Mouse (Mus musculus): ENCODE results near the gene Tppp.
"Not testable (repeated sequence)": the region's sequence is repeated elsewhere in the genome, so short reads cannot be mapped to it uniquely, and the experiment has no call there.

Tppp gene

DNA sequence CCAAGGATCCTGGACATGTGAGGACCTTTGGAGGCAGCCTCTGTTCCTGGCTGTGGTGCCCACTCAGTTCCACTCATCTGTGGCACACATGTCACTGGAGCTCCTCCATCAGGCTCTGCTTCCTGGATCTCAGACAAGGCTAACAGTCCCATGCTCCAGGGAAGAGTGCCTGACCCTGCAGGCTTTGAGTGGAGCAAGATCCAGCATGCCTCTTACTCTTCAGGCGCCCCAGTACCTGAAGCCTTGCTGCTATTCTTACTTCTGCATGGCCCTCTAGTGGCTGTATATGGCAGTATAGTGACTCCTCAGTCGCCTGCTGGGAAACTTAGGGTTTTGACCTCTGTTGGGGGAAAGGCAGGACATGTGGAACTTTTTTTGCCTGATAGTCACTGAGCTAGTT, 17.0 kb downstream of the Tppp start:
- peak; percentile 68 for DNase-seq

DNA sequence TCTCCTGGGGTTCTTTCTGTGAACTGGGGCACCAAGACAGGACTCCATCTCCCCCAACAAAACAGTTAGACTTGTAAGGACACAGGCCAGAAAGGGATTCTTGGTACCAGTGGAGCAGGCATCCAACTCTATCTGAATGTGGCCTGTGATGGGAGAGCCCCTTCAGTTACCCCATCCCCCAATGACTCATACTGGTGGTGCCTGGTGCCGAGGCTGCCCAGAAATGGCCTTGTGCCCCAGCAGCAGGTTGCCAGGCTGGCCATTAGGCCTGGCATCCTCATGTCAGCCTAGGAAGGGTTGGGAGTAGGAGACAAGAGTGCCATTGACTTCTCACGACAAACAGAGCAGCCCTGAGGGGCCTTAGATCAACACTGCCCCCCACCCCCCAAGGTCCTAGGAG, 18.9 kb downstream of the Tppp start:
- DNase-seq, result no peak

DNA sequence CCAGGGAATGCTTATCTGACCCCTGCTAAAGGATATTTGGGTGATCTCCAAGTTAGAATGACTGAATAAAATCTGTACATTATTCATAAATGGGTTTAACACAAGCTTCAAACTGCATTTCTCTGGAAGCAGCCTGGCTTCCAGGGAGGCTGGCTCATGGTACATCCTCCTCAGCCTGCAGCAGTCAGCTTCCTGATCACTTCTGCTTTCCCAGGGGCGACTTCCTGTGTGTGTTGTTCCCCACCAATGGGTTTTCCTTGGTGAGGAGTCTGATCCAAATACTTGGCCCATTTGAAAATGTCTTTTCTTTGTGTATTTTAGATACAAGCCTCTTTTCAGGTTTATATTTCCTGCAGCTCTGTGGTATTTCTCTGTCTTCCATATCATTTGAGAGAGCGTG, 19.8 kb downstream of the Tppp start:
- DNase-seq, result no peak

- DNase-seq, result no peak
These were observed 21.5 kb downstream of the Tppp start for GRCm38 (mm10) chr13:74030691-74031090.

GRCm38 (mm10) chr13:74031133-74031532, 21.9 kb downstream of the Tppp start:
- DNase-seq, result no peak

GRCm38 (mm10) chr13:74034756-74035155, 25.5 kb downstream of the Tppp start:
- DNase-seq, result no peak

DNA sequence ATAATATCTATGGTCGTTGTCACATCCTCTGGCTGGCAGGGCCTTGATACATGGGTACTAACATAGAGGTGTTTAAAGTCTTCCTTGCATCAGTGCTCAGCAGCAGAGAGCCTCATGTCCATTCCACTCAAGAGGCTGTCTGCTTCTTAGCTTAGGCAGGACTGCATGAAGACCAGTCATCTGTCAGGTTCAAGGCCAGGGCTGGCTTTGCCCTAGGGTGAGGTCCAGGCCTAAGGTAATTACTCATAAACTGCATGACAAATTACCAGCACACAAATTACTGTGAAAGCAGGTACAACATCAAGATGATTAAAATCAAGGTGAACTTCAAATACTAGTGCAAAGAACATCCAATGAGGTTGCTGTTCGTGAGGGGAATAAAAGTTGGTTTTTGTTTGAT, 26.6 kb downstream of the Tppp start:
- DNase-seq, result no peak

DNA sequence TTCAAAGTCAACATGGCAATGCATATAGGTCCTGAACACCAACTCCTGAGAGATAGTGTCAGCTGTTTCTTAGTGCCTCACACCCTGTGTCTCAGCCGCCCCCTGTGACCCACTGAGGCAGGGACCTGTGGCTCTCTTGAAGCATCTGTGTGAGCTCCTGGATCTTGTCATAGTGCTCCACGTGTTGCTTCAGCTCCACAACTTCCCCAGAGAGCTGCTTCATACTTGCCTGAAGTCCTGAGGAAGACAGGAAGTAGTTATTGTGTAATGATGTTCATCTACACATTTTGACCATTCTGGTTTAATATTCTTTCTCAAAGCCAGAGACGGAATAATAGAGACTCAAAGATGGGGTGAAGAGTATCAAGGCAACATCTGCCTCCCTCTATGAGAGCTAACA, 30.7 kb downstream of the Tppp start:
- DNase-seq, result no peak

GRCm38 (mm10) chr13:74056194-74056593, 47.0 kb downstream of the Tppp start:
- no peak for DNase-seq

- no peak for DNase-seq
These were observed 48.9 kb downstream of the Tppp start for GRCm38 (mm10) chr13:74058081-74058480.

- peak; percentile 95 for DNase-seq
These were observed 52.6 kb downstream of the Tppp start, which contains the start of gene Cep72 for GRCm38 (mm10) chr13:74061613-74062377. Cep72 (minus strand) TSS chr13:74062299.

GRCm38 (mm10) chr13:74062378-74063128, 53.3 kb downstream of the Tppp start:
- no peak for DNase-seq

GRCm38 (mm10) chr13:74063340-74064050, 54.3 kb downstream of the Tppp start:
- DNase-seq, result no peak

- DNase-seq, result no peak
These were observed 57.4 kb downstream of the Tppp start for GRCm38 (mm10) chr13:74066576-74066975.

GRCm38 (mm10) chr13:74071244-74071643, 62.0 kb downstream of the Tppp start:
- not testable (repeated sequence) for DNase-seq

DNA sequence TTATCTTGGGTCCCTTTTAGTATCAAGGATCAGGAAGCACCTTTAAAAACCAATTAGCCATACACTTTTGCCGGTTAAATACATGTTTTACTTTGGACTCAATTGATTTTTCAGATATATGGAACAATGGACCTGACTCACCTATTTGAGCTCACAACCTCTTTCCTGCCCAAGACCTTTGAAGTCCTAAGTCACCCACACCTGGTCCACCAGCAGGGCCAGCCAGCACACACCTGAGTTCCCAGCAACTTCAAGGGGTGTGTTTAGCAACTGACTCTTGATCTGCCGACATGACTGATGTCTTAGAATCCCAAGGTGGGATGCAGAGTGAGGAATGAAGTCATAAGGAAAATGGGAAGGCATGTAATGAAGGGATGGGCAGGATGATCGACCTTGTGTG, 62.5 kb downstream of the Tppp start:
- DNase-seq, result no peak

DNA sequence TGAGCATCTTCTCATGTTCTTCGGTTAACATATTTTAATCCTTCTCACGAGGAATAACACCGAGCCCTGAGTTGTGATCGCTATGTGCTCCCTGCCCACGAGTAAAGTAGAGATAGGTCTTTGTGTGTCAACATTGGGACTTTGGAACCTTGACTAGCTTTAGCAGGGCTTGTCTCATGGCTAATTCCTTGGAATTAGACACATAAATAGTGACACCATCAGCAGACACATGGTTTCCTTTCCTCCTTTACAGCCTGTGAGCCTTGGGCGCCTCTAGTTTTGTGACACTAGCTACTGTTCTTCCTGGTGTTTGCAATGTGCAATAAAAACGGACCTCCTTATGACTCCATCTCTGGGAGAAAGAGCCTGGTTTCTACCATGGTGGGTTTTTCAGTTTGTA, 64.2 kb downstream of the Tppp start:
- no peak for DNase-seq

Data from embryo, embryonic 11 days (tissue).